Comparison of ENCODE assay signal across 28 mouse cellular contexts in the genomic region with DNA sequence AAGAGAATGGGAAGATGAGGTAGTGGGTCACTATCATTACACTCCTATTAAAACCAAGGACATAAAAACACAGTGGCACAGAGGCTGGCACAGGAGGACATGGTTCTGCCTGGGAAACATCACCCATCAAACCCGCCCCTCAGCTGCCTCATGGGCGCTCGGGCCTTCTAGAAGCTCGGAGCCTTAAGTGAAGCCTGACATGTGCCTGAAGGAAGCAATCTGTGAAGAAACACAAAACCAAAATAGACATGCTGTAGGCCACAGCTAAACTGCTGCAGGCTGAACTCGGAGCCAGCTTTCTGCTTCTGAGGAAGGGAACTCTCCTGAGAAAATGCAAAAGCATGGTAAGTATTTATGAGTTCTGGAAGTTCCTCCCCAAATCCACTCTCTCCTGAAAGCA. TPM values are rescaled to one million over a fixed set of nuclear protein-coding genes. Genes with fewer than 3 reads are reported as not detected.
DNase-seq lines count a peak whose midpoint lies in the region; ATAC-seq and TF ChIP-seq lines count a peak whose summit lies in the region.
"Had no signal": no experiment of that assay in that cellular context is flagged by ENCODE, and none has a peak within 500 bp of the region (broad histone marks: within the 10 kb centered on the region; RNA-seq: fewer than 3 reads in every experiment).

No protein-coding gene starts in this region.

- WGBS in forebrain, postnatal 0 days = 74% methylated on average over 5 of the region's 5 CpGs
- 93% methylated on average over 5 of the region's 5 CpGs for WGBS in forebrain, embryonic 13.5 days

- DNase-seq in forebrain, postnatal 0 days = no peak
- DNase-seq in heart, adult 11 months = peak; percentile 76
- DNase-seq in heart, postnatal 25 days (ENCODE audit: low spot score) = no peak
- DNase-seq in brain, adult 2 months (ENCODE audit: low read depth, low spot score) = peak; percentile 42
- DNase-seq in left cerebral cortex, adult 8-10 months (ENCODE audit: low spot score in 2 of 2) = no peak
- DNase-seq: adrenal gland, adult 8-10 months; adrenal gland, postnatal 14 days; adrenal gland, postnatal 36 days; B cell, adult 2 months; cerebellum, adult 11 months; cerebellum, adult 18-20 months; cerebellum, adult 8-10 months; cerebellum, adult 9-11 months; embryo, embryonic 11 days had no signal

- H3K36me3 ChIP-seq in forebrain, postnatal 0 days (ENCODE audit: insufficient read depth) = no peaks in the 10 kb centered on the region
- no peaks in the 10 kb centered on the region for H3K36me3 ChIP-seq in forebrain, embryonic 13.5 days (ENCODE audit: poor library complexity, severe bottlenecking)
- H3K36me3 ChIP-seq: embryonic facial prominence, embryonic 13.5 days; embryonic facial prominence, embryonic 15.5 days; forebrain, embryonic 10.5 days; forebrain, embryonic 12.5 days; forebrain, embryonic 15.5 days; G1E had no signal

- ATAC-seq in forebrain, postnatal 0 days = peak; percentile 53
- ATAC-seq in forebrain, embryonic 13.5 days = no peak
- ATAC-seq: activated CD4-positive, CD25-positive, alpha-beta regulatory T cell, adult 4 months; CD4-positive, CD25-positive, alpha-beta regulatory T cell, adult 4 months; forebrain, embryonic 15.5 days had no signal

- no peaks in the 10 kb centered on the region for H3K27me3 ChIP-seq in forebrain, postnatal 0 days (ENCODE audit: insufficient read depth, low read length)
- no peaks in the 10 kb centered on the region for H3K27me3 ChIP-seq in forebrain, embryonic 13.5 days
- H3K27me3 ChIP-seq: CH12.LX; embryonic facial prominence, embryonic 13.5 days; embryonic facial prominence, embryonic 15.5 days; forebrain, embryonic 12.5 days; forebrain, embryonic 15.5 days; Patski had no signal

- H3K27ac ChIP-seq in forebrain, postnatal 0 days (ENCODE audit: low read depth, low read length) = no peak overlapping the region
- no peak overlapping the region for H3K27ac ChIP-seq in forebrain, embryonic 13.5 days
- H3K27ac ChIP-seq: embryonic facial prominence, embryonic 13.5 days; embryonic facial prominence, embryonic 15.5 days; forebrain, embryonic 10.5 days; forebrain, embryonic 12.5 days; forebrain, embryonic 15.5 days had no signal

- H3K4me1 ChIP-seq in forebrain, postnatal 0 days (ENCODE audit: insufficient read depth) = no peaks in the 10 kb centered on the region
- H3K4me1 ChIP-seq in forebrain, embryonic 13.5 days = peaks cover 5% of the 10 kb centered on the region; the same call in 1 of the 2 replicates
- H3K4me1 ChIP-seq: embryonic facial prominence, embryonic 15.5 days; forebrain, embryonic 10.5 days; forebrain, embryonic 12.5 days had no signal

- no peaks in the 10 kb centered on the region for H3K9me3 ChIP-seq in forebrain, postnatal 0 days (ENCODE audit: low read length)
- no peaks in the 10 kb centered on the region for H3K9me3 ChIP-seq in forebrain, embryonic 13.5 days (replicated peaks)
- H3K9me3 ChIP-seq: embryonic facial prominence, embryonic 13.5 days; embryonic facial prominence, embryonic 15.5 days; forebrain, embryonic 10.5 days; forebrain, embryonic 12.5 days; forebrain, embryonic 15.5 days; G1E had no signal

- no peak overlapping the region for H3K9ac ChIP-seq in forebrain, postnatal 0 days
- H3K9ac ChIP-seq in forebrain, embryonic 13.5 days = no peak overlapping the region
- H3K9ac ChIP-seq: embryonic facial prominence, embryonic 13.5 days; embryonic facial prominence, embryonic 15.5 days; forebrain, embryonic 12.5 days; forebrain, embryonic 15.5 days had no signal

- no peak overlapping the region for H3K4me3 ChIP-seq in forebrain, postnatal 0 days (ENCODE audit: low read depth, low read length)
- H3K4me3 ChIP-seq in forebrain, embryonic 13.5 days = no peak overlapping the region
- H3K4me3 ChIP-seq: embryonic facial prominence, embryonic 13.5 days; embryonic facial prominence, embryonic 15.5 days; erythroblast, embryonic 14.5 days; forebrain, embryonic 10.5 days; forebrain, embryonic 12.5 days; forebrain, embryonic 15.5 days had no signal

- H3K4me2 ChIP-seq in forebrain, postnatal 0 days (ENCODE audit: low read depth) = no peak overlapping the region
- H3K4me2 ChIP-seq in forebrain, embryonic 13.5 days = no peak overlapping the region
- H3K4me2 ChIP-seq: embryonic facial prominence, embryonic 13.5 days; embryonic facial prominence, embryonic 15.5 days; forebrain, embryonic 12.5 days; forebrain, embryonic 15.5 days had no signal

- intact Hi-C loops in heart, postnatal 25 days (cut with DNase I) = no loop called here

- no peak for TF ChIP-seq CTCF in forebrain, postnatal 0 days (IDR thresholded peaks at IDR 0.05; ENCODE audit: low read depth)

RNA-seq across cellular contexts. Expression of a gene that starts 25.0 kb away (rescaled TPM):
- total RNA-seq in forebrain, postnatal 0 days (2014; rRNA removed) = 14.1 and 14.7 TPM in 2 replicates
- polyA plus RNA-seq in forebrain, postnatal 0 days (2015; fragmentation: Nextera tagmentation; extraction: Ambion mirVana) = 6.5 and 9.2 TPM in 2 replicates
- polyA plus RNA-seq in forebrain, embryonic 13.5 days (2015; fragmentation: Nextera tagmentation; extraction: Ambion mirVana) = 26.6 and 28.2 TPM in 2 replicates
- total RNA-seq in heart, postnatal 25 days (2021) = 10 to 100 TPM; 33.4 to 42.2 TPM
- total RNA-seq in left cerebral cortex, adult 8-10 months (2022) = 10 to 100 TPM; 35.8 to 43.6 (median 42.7) TPM

RNA-seq across cellular contexts. Expression of a gene that starts 31.6 kb away (rescaled TPM):
- 2.2 and 3.1 TPM in 2 replicates for total RNA-seq in forebrain, postnatal 0 days (2014; rRNA removed)
- 4.3 and 5.6 TPM in 2 replicates for polyA plus RNA-seq in forebrain, postnatal 0 days (2015; fragmentation: Nextera tagmentation; extraction: Ambion mirVana)
- 2.7 and 4.9 TPM in 2 replicates for polyA plus RNA-seq in forebrain, embryonic 13.5 days (2015; fragmentation: Nextera tagmentation; extraction: Ambion mirVana)
- not detected for total RNA-seq in heart, postnatal 25 days (2021)
- total RNA-seq in left cerebral cortex, adult 8-10 months (2022) = 1 to 10 TPM in 3 of 4 experiments, under 1 TPM in 1; 0.65 to 2.5 (median 1.8) TPM
- total RNA-seq: adrenal gland, adult 18-20 months; adrenal gland, adult 8-10 months; adrenal gland, postnatal 36 days; CH12.LX; common myeloid progenitor, adult 5-6 weeks; G1E had no signal
- polyA plus RNA-seq: activated CD4-positive, CD25-positive, alpha-beta regulatory T cell, adult 4 months; CD4-positive, CD25-positive, alpha-beta regulatory T cell, adult 4 months; erythroblast, embryonic 14.5 days; G1E had no signal

RNA-seq across cellular contexts. Expression of a gene that starts 50.2 kb away (rescaled TPM):
- total RNA-seq in forebrain, postnatal 0 days (2014; rRNA removed) = 0.08 TPM in 1 of 2 replicates, not detected in the other
- 0.06 TPM in 1 of 2 replicates, not detected in the other for polyA plus RNA-seq in forebrain, postnatal 0 days (2015; fragmentation: Nextera tagmentation; extraction: Ambion mirVana)
- polyA plus RNA-seq in forebrain, embryonic 13.5 days (2015; fragmentation: Nextera tagmentation; extraction: Ambion mirVana) = 0.06 and 0.26 TPM in 2 replicates
- under 1 TPM in 1 of 2 experiments, not detected in 1; 0.13 TPM for total RNA-seq in heart, postnatal 25 days (2021)
- total RNA-seq in left cerebral cortex, adult 8-10 months (2022) = under 1 TPM in 3 of 4 experiments, not detected in 1; 0.33 to 0.84 (median 0.57) TPM
- total RNA-seq: adrenal gland, adult 18-20 months; adrenal gland, adult 8-10 months; adrenal gland, postnatal 14 days had no signal
- polyA plus RNA-seq: activated CD4-positive, CD25-positive, alpha-beta regulatory T cell, adult 4 months; CD4-positive, CD25-positive, alpha-beta regulatory T cell, adult 4 months; erythroblast, embryonic 14.5 days; forebrain, embryonic 10.5 days; G1E had no signal

Comparison
In these comparisons a context has a peak if more than half of its experiments do, and no peak if none do; other contexts are left out.
1. DNase-seq: peak in heart, adult 11 months (single experiment) and brain, adult 2 months (single experiment); none in forebrain, postnatal 0 days (single experiment), heart, postnatal 25 days (single experiment) and left cerebral cortex, adult 8-10 months (0 of 2).